Mouse (Mus musculus) testis, adult 2 months (tissue): ENCODE measurements around the gene Ptbp1. TPM values are rescaled to one million over a fixed set of nuclear protein-coding genes. Genes with fewer than 3 reads are reported as not detected.

Experiments
- H3K27ac ChIP-seq: fragments of 200-500 bp; 2 replicates; pipeline ENCODE4 v1.5.1; 2012; ENCODE audit warnings: low read depth, low read length; ENCODE audit not compliant: control insufficient read depth, insufficient read depth
- H3K27me3 ChIP-seq: fragments of 200-500 bp; 2 replicates; pipeline ENCODE4 v1.6.1; 2012; ENCODE audit warnings: mild to moderate bottlenecking, low read length, moderate library complexity; ENCODE audit not compliant: control insufficient read depth, insufficient read depth
- H3K36me3 ChIP-seq: fragments of 200-500 bp; 2 replicates; pipeline ENCODE4 v1.6.1; 2012; ENCODE audit warnings: mild to moderate bottlenecking, low read length; ENCODE audit not compliant: control insufficient read depth, insufficient read depth
- H3K4me1 ChIP-seq: fragments of 200-500 bp; 2 replicates; pipeline ENCODE4 v1.6.1; 2012; ENCODE audit warnings: low read length; ENCODE audit not compliant: control insufficient read depth, insufficient read depth
- H3K4me3 ChIP-seq: fragments of 200-500 bp; 2 replicates; pipeline ENCODE4 v1.5.1; 2012; ENCODE audit warnings: low read depth, mild to moderate bottlenecking, low read length, moderate library complexity, mixed read lengths; ENCODE audit not compliant: control insufficient read depth
- CTCF ChIP-seq: fragments of 200-500 bp; IDR thresholded peaks from 2 replicates; pipeline ENCODE4 v1.5.1; 2012; ENCODE audit warnings: low read depth, mild to moderate bottlenecking, inconsistent platforms, low read length, moderate library complexity; ENCODE audit not compliant: control insufficient read depth, insufficient read depth, insufficient replicate concordance
- POLR2A ChIP-seq: fragments of 200-500 bp; IDR thresholded peaks from 2 replicates; pipeline ENCODE4 v1.6.1; 2012; ENCODE audit warnings: low read depth, mild to moderate bottlenecking, inconsistent platforms, low read length, moderate library complexity; ENCODE audit not compliant: control insufficient read depth
- polyA plus RNA-seq: library from polyadenylated mRNA; depleted of rRNA; stranded (reverse); fragments of >200 nt; gene quantifications from 2 replicates; pipeline ENCODE4 v1.2.3, GENCODE M21; 2012

Ptbp1 gene
- polyA plus RNA-seq, 1 experiment, result 126 TPM

DNA sequence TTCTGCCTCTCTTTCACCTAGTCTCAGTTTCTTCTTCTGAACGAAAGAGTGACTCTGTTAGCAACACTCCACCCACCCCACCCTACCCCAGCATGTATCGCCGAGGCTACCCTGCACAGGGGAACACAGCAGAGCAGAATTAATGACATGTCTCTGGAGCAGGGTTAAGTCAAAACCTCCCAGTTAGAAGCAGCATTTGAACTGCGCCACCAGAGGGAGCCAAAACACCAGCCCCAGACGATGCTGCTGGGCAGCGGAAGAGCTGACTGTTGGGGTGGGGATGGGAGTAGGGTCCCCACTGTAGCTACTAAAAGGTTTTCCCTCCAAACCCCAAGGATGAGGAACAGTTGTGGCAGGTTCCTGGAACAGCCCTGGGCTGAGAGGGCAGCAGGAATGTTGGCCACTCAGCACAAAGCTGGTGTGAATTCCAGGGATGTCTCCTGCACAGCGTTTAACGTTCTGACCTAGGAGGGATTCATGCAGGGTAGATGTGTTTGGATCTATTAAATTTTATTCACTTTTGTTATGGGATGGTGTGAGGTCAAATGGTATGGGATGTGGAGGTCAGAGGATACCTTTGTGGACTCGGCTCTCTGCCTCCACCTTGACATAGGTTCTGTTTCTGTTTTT lies 19.3 kb upstream of the Ptbp1 start:
- H3K27ac ChIP-seq, result no peak overlapping the region

DNA sequence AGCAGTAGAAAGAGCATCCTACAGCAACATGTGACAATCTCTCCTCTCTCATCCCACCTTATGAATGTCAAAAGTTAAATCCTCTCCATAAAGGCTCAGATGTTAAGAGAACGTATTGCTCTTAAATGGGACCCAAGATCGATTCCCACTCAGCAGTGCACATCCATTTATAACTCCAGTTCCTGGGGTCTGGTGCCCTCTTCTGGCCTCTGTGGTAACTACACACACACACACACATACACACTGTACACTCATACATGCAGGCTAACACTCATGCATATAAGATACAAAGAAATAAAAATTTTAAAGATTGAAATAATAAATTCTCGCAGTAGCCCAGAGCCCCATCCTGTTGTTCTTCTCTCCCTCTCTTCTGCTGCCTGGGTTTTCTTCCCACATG lies 17.3 kb upstream of the Ptbp1 start:
- TF ChIP-seq POLR2A (no peak), CTCF (no peak)

More for the DNA sequence above, 19.3 kb upstream of the Ptbp1 start:
- H3K4me1 ChIP-seq, result no peaks in the 10 kb centered on the region
- no peaks in the 10 kb centered on the region for H3K27me3 ChIP-seq
- H3K36me3 ChIP-seq, result no peaks in the 10 kb centered on the region
- no peak overlapping the region for H3K4me3 ChIP-seq
- TF ChIP-seq CTCF (peak; percentile 80), POLR2A (no peak)

DNA sequence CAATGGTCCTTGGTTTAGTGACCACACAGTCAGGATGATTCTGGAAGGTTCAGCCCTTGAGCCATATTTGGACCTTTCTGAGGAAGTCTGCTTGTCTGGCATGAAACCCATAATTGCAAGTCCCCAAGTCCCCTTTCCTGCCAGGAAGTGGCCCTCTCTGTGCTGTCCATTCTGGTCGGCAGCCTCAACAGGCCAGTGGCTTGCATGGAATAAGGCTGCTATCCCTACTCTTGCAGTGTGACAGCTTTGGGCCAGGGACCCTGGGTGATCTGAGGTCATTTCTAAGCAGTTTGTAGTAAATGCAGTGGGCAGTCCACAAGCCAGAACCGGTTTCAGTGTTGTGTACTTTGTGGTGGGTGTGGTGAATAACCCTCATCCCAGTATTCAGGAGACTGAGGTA lies 16.1 kb upstream of the Ptbp1 start:
- Histone ChIP-seq H3K4me3 (no peak overlapping the region), H3K27me3 (no peaks in the 10 kb centered on the region), H3K27ac (no peak overlapping the region), H3K36me3 (no peaks in the 10 kb centered on the region), H3K4me1 (peaks cover 5% of the 10 kb centered on the region)
- TF ChIP-seq POLR2A, result no peak
- TF ChIP-seq CTCF, result no peak

More for the DNA sequence above, 17.3 kb upstream of the Ptbp1 start:
- H3K27ac ChIP-seq, result no peak overlapping the region
- no peaks in the 10 kb centered on the region for H3K27me3 ChIP-seq
- no peak overlapping the region for H3K4me3 ChIP-seq
- H3K4me1 ChIP-seq, result peaks cover 5% of the 10 kb centered on the region
- no peaks in the 10 kb centered on the region for H3K36me3 ChIP-seq

DNA sequence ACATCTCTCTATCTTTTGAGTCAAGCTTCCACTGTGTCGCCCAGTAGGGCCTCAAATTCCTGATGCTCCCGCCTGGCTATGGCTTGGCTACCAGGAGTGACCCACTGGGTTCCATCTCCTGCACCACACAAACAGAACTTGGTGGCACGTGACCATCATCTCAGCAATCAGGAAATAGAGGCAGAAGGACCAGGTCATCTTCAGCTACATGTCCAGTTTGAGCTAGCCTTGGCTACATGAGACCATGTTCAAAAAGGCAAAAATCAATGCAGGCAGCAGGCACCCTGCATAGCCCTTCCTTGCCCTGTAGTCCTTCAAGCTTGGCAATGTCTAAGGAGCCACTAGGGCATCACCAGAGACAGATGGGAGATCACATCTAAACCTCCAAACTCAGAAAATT lies 14.1 kb upstream of the Ptbp1 start:
- TF ChIP-seq CTCF, result no peak
- TF ChIP-seq POLR2A, result no peak
- Histone ChIP-seq H3K36me3 (no peaks in the 10 kb centered on the region), H3K4me3 (no peak overlapping the region), H3K27me3 (no peaks in the 10 kb centered on the region), H3K27ac (peak overlapping the region; percentile 76; the same call in 1 of the 2 replicates), H3K4me1 (peaks cover 5% of the 10 kb centered on the region)

DNA sequence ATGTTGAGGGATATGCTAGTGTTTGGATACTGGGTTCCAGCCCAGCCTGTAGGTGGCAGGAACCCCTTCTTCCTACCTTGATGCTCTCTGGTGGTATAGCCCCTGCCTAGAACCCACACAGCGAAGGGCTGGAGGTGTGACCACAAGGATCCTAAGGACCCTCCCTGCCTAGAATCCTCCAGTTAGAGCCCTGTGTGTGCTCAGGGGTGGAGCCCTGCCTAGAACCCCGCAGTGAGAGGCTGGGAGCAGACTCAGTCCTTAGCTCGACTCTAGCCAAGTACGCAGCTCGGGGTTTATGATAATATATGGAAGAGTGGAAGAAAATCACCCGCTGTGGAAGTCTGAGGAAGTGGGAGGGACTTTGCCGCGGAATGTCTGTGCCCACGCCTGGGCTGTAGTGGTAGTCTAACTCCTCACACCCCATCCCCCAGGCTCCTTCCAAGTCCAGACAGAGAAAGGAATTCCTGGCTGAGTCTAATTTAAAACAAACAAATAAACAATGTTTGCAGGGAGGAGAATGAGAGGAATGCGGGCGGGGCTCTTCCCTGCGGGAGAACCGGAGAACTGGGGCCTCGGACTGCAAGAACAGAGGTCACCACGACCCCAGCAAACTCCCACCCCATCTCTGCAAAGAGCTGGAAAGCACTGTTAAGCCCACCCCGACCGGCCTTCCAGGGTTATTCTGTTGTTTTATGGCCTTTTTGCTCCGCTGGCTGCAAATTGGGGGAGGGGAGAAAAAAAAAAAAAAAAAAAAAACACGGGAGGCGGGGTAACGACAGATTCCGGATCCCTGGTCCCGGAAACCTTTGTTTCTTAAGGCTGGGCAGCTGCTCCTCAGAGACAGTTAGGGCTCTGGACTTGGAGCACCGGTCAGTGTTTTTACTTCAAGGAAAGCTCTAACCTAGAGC lies 13.3 kb upstream of the Ptbp1 start:
- H3K36me3 ChIP-seq, result no peaks in the 10 kb centered on the region
- TF ChIP-seq POLR2A (0 out of 2 replicates have a peak, but pooled peaks have one; percentile 38), CTCF (no peak)
- H3K4me3 ChIP-seq, result peak overlapping the region; percentile 60
- H3K4me1 ChIP-seq, result peaks cover 5% of the 10 kb centered on the region
- H3K27ac ChIP-seq, result peak overlapping the region; percentile 76
- H3K27me3 ChIP-seq, result no peaks in the 10 kb centered on the region

DNA sequence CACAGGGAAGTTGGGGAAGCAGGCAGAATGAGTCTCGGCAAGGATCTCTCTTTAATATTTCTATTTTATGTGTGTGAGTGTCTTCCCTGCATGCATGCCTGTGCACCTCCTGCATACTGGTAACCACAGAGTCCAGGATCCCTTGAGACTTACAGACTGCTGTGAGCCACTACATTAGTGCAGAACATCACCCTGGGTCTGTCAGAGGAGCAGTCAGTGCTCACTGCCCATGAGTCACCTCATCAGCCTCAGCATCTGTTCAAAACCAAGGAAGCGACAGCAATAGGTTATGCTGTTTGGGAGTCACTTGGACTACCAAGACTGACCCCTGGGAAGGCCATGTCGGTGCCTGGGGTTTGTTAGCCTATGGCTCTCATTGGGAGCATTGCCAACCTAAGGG lies 11.9 kb upstream of the Ptbp1 start:
- Histone ChIP-seq H3K4me1 (peaks cover 5% of the 10 kb centered on the region), H3K4me3 (no peak overlapping the region), H3K36me3 (no peaks in the 10 kb centered on the region), H3K27ac (no peak overlapping the region), H3K27me3 (no peaks in the 10 kb centered on the region)
- TF ChIP-seq POLR2A, result no peak
- TF ChIP-seq CTCF, result no peak

DNA sequence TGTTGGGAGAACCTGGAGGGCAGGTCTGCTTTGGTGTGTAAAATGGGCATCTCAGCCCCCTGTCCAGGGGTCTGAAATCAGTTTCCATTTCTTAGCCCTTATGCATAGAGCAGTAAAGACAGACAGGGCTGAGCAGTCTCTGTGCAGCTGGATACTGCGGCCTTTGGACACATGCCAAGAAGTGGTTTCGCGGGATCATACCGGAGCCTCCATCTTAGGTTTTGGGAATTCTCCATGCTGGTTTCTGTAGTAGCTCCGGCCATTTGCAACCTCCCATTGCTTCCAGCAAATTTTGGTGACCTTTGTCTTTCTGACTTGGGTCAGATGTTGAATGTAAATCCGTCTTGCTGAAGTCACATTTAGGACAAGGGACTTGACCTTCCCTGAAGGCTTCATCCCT lies 10.8 kb upstream of the Ptbp1 start:
- no peak for TF ChIP-seq POLR2A
- TF ChIP-seq CTCF, result no peak
- Histone ChIP-seq H3K36me3 (no peaks in the 10 kb centered on the region), H3K27me3 (no peaks in the 10 kb centered on the region), H3K27ac (no peak overlapping the region), H3K4me3 (no peak overlapping the region), H3K4me1 (peaks cover 5% of the 10 kb centered on the region)
